Mouse (Mus musculus) liver, embryonic 15.5 days (tissue): Measurements from ENCODE around the gene Anxa6. TPM values are rescaled to one million over a fixed set of nuclear protein-coding genes. Genes with fewer than 3 reads are reported as not detected.

Source experiments
- ATAC-seq: fragments of 200-750 bp; cut with Nextera tagmentation; 2 replicates; pipeline ENCODE4 v1.8.0; 2017; ENCODE audit warnings: moderate number of reproducible peaks, mild to moderate bottlenecking, moderate library complexity; ENCODE audit not compliant: insufficient read depth
- H3K27ac ChIP-seq: fragments of 300-500 bp; sonication (generic); replicated peaks from 2 replicates; pipeline ENCODE4 v1.5.1; 2015; ENCODE audit warnings: mild to moderate bottlenecking, inconsistent platforms
- H3K27me3 ChIP-seq: fragments of 300-500 bp; sonication (generic); 2 replicates; pipeline ENCODE4 v1.6.1; 2015; ENCODE audit warnings: mild to moderate bottlenecking, inconsistent platforms
- H3K36me3 ChIP-seq: fragments of 300-500 bp; sonication (generic); replicated peaks from 2 replicates; pipeline ENCODE4 v1.6.1; 2015; ENCODE audit warnings: moderate library complexity, mild to moderate bottlenecking, inconsistent platforms
- H3K4me1 ChIP-seq: fragments of 300-500 bp; sonication (generic); replicated peaks from 2 replicates; pipeline ENCODE4 v1.6.1; 2015; ENCODE audit warnings: inconsistent platforms
- H3K4me2 ChIP-seq: fragments of 300-500 bp; sonication (generic); 2 replicates; pipeline ENCODE4 v1.6.1; 2015; ENCODE audit warnings: moderate library complexity, mild to moderate bottlenecking, inconsistent platforms
- H3K4me3 ChIP-seq: fragments of 300-500 bp; sonication (generic); replicated peaks from 2 replicates; pipeline ENCODE4 v1.5.1; 2015; ENCODE audit warnings: mild to moderate bottlenecking, inconsistent platforms
- H3K9ac ChIP-seq: fragments of 300-500 bp; sonication (generic); 2 replicates; pipeline ENCODE4 v1.6.1; 2015; ENCODE audit warnings: moderate library complexity, mild to moderate bottlenecking, inconsistent platforms
- H3K9me3 ChIP-seq: fragments of 300-500 bp; sonication (generic); replicated peaks from 2 replicates; pipeline ENCODE4 v1.6.1; 2016; ENCODE audit warnings: inconsistent platforms
- WGBS: fragments of 180-500 bp; shearing (Covaris S2); methylation state at CpG from one replicate; pipeline ENCODE4 v1.1.7; 2015; ENCODE audit warnings: mixed read lengths; ENCODE audit not compliant: insufficient replicate concordance; 5-methylcytosine and 5-hydroxymethylcytosine counted together
- polyA plus RNA-seq: library from polyadenylated mRNA; unstranded; fragments of >200 nt; fragmentation: Nextera tagmentation; extraction: Ambion mirVana; gene quantifications from 2 replicates; pipeline ENCODE4 v1.2.1, GENCODE M21; 2015

Gene Anxa6
- polyA plus RNA-seq, 1 experiment from 2014 or later: 54.2 TPM

GRCm38 (mm10) chr11:54929290-54929689 is 104.0 kb downstream of the Anxa6 start:
- WGBS: 79% methylated on average over 6 of the region's 6 CpGs
- no peak overlapping the region for H3K4me3 ChIP-seq
- no peak overlapping the region for H3K4me2 ChIP-seq
- no peak overlapping the region for H3K27ac ChIP-seq
- H3K36me3 ChIP-seq: peaks cover 28% of the 10 kb centered on the region
- H3K27me3 ChIP-seq: no peaks in the 10 kb centered on the region
- ATAC-seq: no peak
- H3K4me1 ChIP-seq: 0 out of 2 replicates have a peak, but pooled peaks cover 4% of the 10 kb centered on the region
- no peak overlapping the region for H3K9ac ChIP-seq
- no peaks in the 10 kb centered on the region for H3K9me3 ChIP-seq

Other genes with a start within 250 kb of the Anxa6 start
- 17.2 and 18.0 TPM in 2 replicates for gene Cdc42se2, start 245.8 kb downstream of the Anxa6 start, polyA plus RNA-seq
- 2.6 and 4.1 TPM in 2 replicates for gene Lyrm7, start 172.5 kb downstream of the Anxa6 start, polyA plus RNA-seq
- 305 and 377 TPM in 2 replicates for gene Hint1, start 167.1 kb downstream of the Anxa6 start, polyA plus RNA-seq
- gene Gpx3, start 131.0 kb downstream of the Anxa6 start, polyA plus RNA-seq: 43.1 and 43.3 TPM in 2 replicates
- 6.1 and 6.6 TPM in 2 replicates for gene Tnip1, start 70.5 kb downstream of the Anxa6 start, polyA plus RNA-seq
- 1.3 and 1.4 TPM in 2 replicates for gene Ccdc69, start 44.7 kb upstream of the Anxa6 start, polyA plus RNA-seq
- 22.4 and 26.8 TPM in 2 replicates for gene Gm2a, start 64.7 kb upstream of the Anxa6 start, polyA plus RNA-seq
- gene Slc36a3, start 118.3 kb upstream of the Anxa6 start, polyA plus RNA-seq: not detected in 2 replicates
- 27.3 and 33.2 TPM in 2 replicates for gene Slc36a2, start 151.6 kb upstream of the Anxa6 start, polyA plus RNA-seq
- gene Slc36a1, start 170.9 kb upstream of the Anxa6 start, polyA plus RNA-seq: 1.8 and 2.6 TPM in 2 replicates